Mouse (Mus musculus): ENCODE results near the gene Add3.

DNA sequence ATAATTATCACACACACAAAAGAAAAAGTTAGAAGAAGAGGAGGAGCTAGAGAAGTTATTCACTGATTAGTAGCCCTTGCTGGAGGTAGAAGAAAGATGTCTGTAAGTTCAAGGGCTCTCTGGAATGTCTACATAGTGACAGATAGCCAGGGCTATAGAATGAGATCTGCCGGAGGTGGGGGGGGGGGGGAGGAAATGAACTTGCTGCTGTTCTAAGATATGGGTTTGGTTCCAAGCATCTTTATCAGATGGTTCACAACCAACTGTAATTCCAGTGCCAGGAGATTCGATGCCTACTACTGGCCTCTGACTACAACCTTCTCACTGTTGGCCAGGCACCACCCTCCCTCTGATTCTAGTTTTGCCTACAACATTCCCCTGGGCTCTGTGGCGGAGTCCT is 46.9 kb upstream of the Add3 start:
- TF ChIP-seq POLR2A (IDR thresholded peaks at IDR 0.05; ENCODE audit: low read depth, low read length): no peak
- TF ChIP-seq CTCF (IDR thresholded peaks at IDR 0.05; ENCODE audit: borderline replicate concordance, insufficient read depth, low read length): no peak

Data from embryonic fibroblast, embryonic 13.5 days (primary cell).